8 mouse cellular contexts compared by ENCODE assay signal in genomic region chr8:124231176-124231484, GRCm38 (mm10). TPM values are rescaled to one million over a fixed set of nuclear protein-coding genes. Genes with fewer than 3 reads are reported as not detected.
DNase-seq lines count a peak whose midpoint lies in the region; ATAC-seq and TF ChIP-seq lines count a peak whose summit lies in the region.

Gene Galnt2, plus strand, starts transcription at chr8:124231391.

- no peak for TF ChIP-seq CTCF in liver, embryonic 14.5 days (IDR thresholded peaks at IDR 0.05; ENCODE audit: low read depth)

- H3K9me3 ChIP-seq in forebrain, embryonic 12.5 days: no peaks in the 10 kb centered on the region
- H3K9me3 ChIP-seq in heart, embryonic 16.5 days (replicated peaks; ENCODE audit: control insufficient read depth, low read length): no peaks in the 10 kb centered on the region
- no peaks in the 10 kb centered on the region for H3K9me3 ChIP-seq in liver, embryonic 14.5 days (ENCODE audit: control insufficient read depth, low read length)
- no peaks in the 10 kb centered on the region for H3K9me3 ChIP-seq in neural tube, embryonic 11.5 days (ENCODE audit: control insufficient read depth, low read length)
- no peaks in the 10 kb centered on the region for H3K9me3 ChIP-seq in stomach, embryonic 16.5 days (replicated peaks; ENCODE audit: control insufficient read depth, low read length)

- H3K4me1 ChIP-seq in forebrain, embryonic 12.5 days: peaks cover 33% of the 10 kb centered on the region
- H3K4me1 ChIP-seq in heart, embryonic 16.5 days (ENCODE audit: control insufficient read depth, insufficient read depth, low read length): peaks cover 32% of the 10 kb centered on the region
- peaks cover 0 to 12% of the 10 kb centered on the region in 2 experiments; a peak in 3 of 4 replicates for H3K4me1 ChIP-seq in liver, embryonic 14.5 days (replicated peaks; ENCODE audit: control insufficient read depth in 2 of 2, insufficient read depth in 2 of 2, low read length in 1 of 2)
- peaks cover 16% of the 10 kb centered on the region for H3K4me1 ChIP-seq in neural tube, embryonic 11.5 days (ENCODE audit: control insufficient read depth, insufficient read depth, low read length)
- H3K4me1 ChIP-seq in stomach, embryonic 16.5 days (ENCODE audit: control insufficient read depth, insufficient read depth, low read length): peaks cover 18% of the 10 kb centered on the region

- under 1% methylated on average over 50 of the region's 53 CpGs for WGBS in forebrain, embryonic 12.5 days
- under 1% methylated on average over 51 of the region's 53 CpGs for WGBS in heart, embryonic 16.5 days
- WGBS in liver, embryonic 14.5 days (ENCODE audit: insufficient replicate concordance): under 1% methylated on average over 48 of the region's 53 CpGs
- WGBS in neural tube, embryonic 11.5 days: under 1% methylated on average over 32 of the region's 53 CpGs
- WGBS in stomach, embryonic 16.5 days: under 1% methylated on average over 33 of the region's 53 CpGs

- peak within 1 kb of the TSS; percentile 92 for H3K4me3 ChIP-seq in forebrain, embryonic 12.5 days (replicated peaks)
- peak within 1 kb of the TSS; percentile 92 for H3K4me3 ChIP-seq in heart, embryonic 16.5 days (ENCODE audit: low read length)
- H3K4me3 ChIP-seq in liver, embryonic 14.5 days (ENCODE audit: insufficient read depth in 1 of 2, low read depth in 2 of 2, low read length in 2 of 2): peak within 1 kb of the TSS; percentile 66 to 90
- H3K4me3 ChIP-seq in neural tube, embryonic 11.5 days (ENCODE audit: low read depth, low read length): peak within 1 kb of the TSS; percentile 95
- H3K4me3 ChIP-seq in stomach, embryonic 16.5 days (replicated peaks; ENCODE audit: low read length): peak within 1 kb of the TSS; percentile 67

- peak within 1 kb of the TSS; percentile 92 for H3K9ac ChIP-seq in forebrain, embryonic 12.5 days
- H3K9ac ChIP-seq in heart, embryonic 16.5 days (ENCODE audit: low read length): peak within 1 kb of the TSS; percentile 93
- H3K9ac ChIP-seq in liver, embryonic 14.5 days (replicated peaks): peak within 1 kb of the TSS; percentile 75
- H3K9ac ChIP-seq in neural tube, embryonic 11.5 days (ENCODE audit: low read length): peak within 1 kb of the TSS; percentile 93
- H3K9ac ChIP-seq in stomach, embryonic 16.5 days (ENCODE audit: low read length): peak within 1 kb of the TSS; percentile 85

- H3K4me2 ChIP-seq in forebrain, embryonic 12.5 days: peak within 1 kb of the TSS; percentile 84
- H3K4me2 ChIP-seq in heart, embryonic 16.5 days (ENCODE audit: low read depth, low read length): peak within 1 kb of the TSS; percentile 81
- H3K4me2 ChIP-seq in liver, embryonic 14.5 days (ENCODE audit: low read depth): peak within 1 kb of the TSS; percentile 91
- H3K4me2 ChIP-seq in neural tube, embryonic 11.5 days (ENCODE audit: low read depth): peak within 1 kb of the TSS; percentile 98
- H3K4me2 ChIP-seq in stomach, embryonic 16.5 days (ENCODE audit: low read depth, low read length): peak within 1 kb of the TSS; percentile 89

- DNase-seq in CD8-positive naive resting alpha-beta T cell, adult 2 months (ENCODE audit: low read depth in 2 of 2, low spot score in 2 of 2): peak; percentile 56 to 74
- peak; percentile 55 for DNase-seq in c-Kit-negative CD71-positive TER-119-positive erythroid progenitor cells, embryonic 14.5 days (ENCODE audit: low read depth, low spot score)
- DNase-seq in kidney, postnatal 36 days: peak; percentile 91 to 97
- peak; percentile 54 to 71 (median 63) for DNase-seq in liver, embryonic 14.5 days (ENCODE audit: low read depth in 3 of 3, low spot score in 3 of 3)
- peak; percentile 92 for DNase-seq in neural tube, embryonic 11.5 days (ENCODE audit: low spot score)

- ATAC-seq in forebrain, embryonic 12.5 days (ENCODE audit: low FRiP score): peak; percentile 88
- peak; percentile 89 for ATAC-seq in heart, embryonic 16.5 days (replicated peaks; ENCODE audit: extremely low read depth, insufficient read depth, low FRiP score)
- peak; percentile 90 for ATAC-seq in liver, embryonic 14.5 days (ENCODE audit: insufficient read depth)
- peak; percentile 84 for ATAC-seq in neural tube, embryonic 11.5 days (ENCODE audit: insufficient read depth, low FRiP score, low TSS enrichment)
- peak; percentile 90 for ATAC-seq in stomach, embryonic 16.5 days (ENCODE audit: insufficient read depth, low FRiP score)

- H3K27ac ChIP-seq in forebrain, embryonic 12.5 days: peak within 1 kb of the TSS; percentile 71
- peak within 1 kb of the TSS; percentile 90 for H3K27ac ChIP-seq in heart, embryonic 16.5 days (ENCODE audit: low read length)
- H3K27ac ChIP-seq in liver, embryonic 14.5 days: no peak within 1 kb of the TSS
- H3K27ac ChIP-seq in neural tube, embryonic 11.5 days (ENCODE audit: low read depth, low read length): peak within 1 kb of the TSS; percentile 75
- peak within 1 kb of the TSS; percentile 81 for H3K27ac ChIP-seq in stomach, embryonic 16.5 days (ENCODE audit: low read length)

- H3K36me3 ChIP-seq in forebrain, embryonic 12.5 days (replicated peaks): no peaks in the 10 kb centered on the region
- no peaks in the 10 kb centered on the region for H3K36me3 ChIP-seq in heart, embryonic 16.5 days (ENCODE audit: control insufficient read depth, insufficient read depth)
- no peaks in the 10 kb centered on the region for H3K36me3 ChIP-seq in liver, embryonic 14.5 days (replicated peaks; ENCODE audit: control insufficient read depth, insufficient read depth, low read depth)
- no peaks in the 10 kb centered on the region for H3K36me3 ChIP-seq in neural tube, embryonic 11.5 days (ENCODE audit: control insufficient read depth, insufficient read depth, low read length)
- no peaks in the 10 kb centered on the region for H3K36me3 ChIP-seq in stomach, embryonic 16.5 days (ENCODE audit: control insufficient read depth, insufficient read depth, low read length)

- TF ChIP-seq EP300 in liver, embryonic 14.5 days (IDR thresholded peaks at IDR 0.05; ENCODE audit: low read depth): no peak

- peaks cover 3% of the 10 kb centered on the region; the same call in 1 of the 2 replicates for H3K27me3 ChIP-seq in forebrain, embryonic 12.5 days
- H3K27me3 ChIP-seq in heart, embryonic 16.5 days (ENCODE audit: control insufficient read depth, insufficient read depth, low read length): no peaks in the 10 kb centered on the region
- no peaks in the 10 kb centered on the region; the same call in 1 of the 2 replicates for H3K27me3 ChIP-seq in liver, embryonic 14.5 days (ENCODE audit: control insufficient read depth, insufficient read depth, low read length)
- no peaks in the 10 kb centered on the region for H3K27me3 ChIP-seq in neural tube, embryonic 11.5 days (ENCODE audit: control insufficient read depth, insufficient read depth, low read length)
- H3K27me3 ChIP-seq in stomach, embryonic 16.5 days (ENCODE audit: control insufficient read depth, insufficient read depth, low read length): no peaks in the 10 kb centered on the region

RNA-seq across cellular contexts. Expression of gene Galnt2, which starts in this region (rescaled TPM):
- 62.5 and 71.8 TPM in 2 replicates for polyA plus RNA-seq in forebrain, embryonic 12.5 days (2016; fragmentation: Nextera tagmentation; extraction: Ambion mirVana)
- 32.9 and 35.6 TPM in 2 replicates for polyA plus RNA-seq in heart, embryonic 16.5 days (2015; fragmentation: Nextera tagmentation; extraction: Ambion mirVana)
- 3.7 and 6.6 TPM in 2 replicates for polyA plus RNA-seq in liver, embryonic 14.5 days (2012; rRNA removed)
- polyA plus RNA-seq in liver, embryonic 14.5 days (2014; fragmentation: Nextera tagmentation; extraction: Ambion mirVana): 19.2 and 21.5 TPM in 2 replicates
- 89.6 and 92.4 TPM in 2 replicates for polyA plus RNA-seq in neural tube, embryonic 11.5 days (2014; fragmentation: Nextera tagmentation; extraction: Ambion mirVana)
- polyA plus RNA-seq in stomach, embryonic 16.5 days (2015; fragmentation: Nextera tagmentation; extraction: Ambion mirVana): 47.4 and 49.3 TPM in 2 replicates
